8 mouse cellular contexts compared by ENCODE assay signal in genomic region chr5:129778348-129778995, GRCm38 (mm10). TPM values are rescaled to one million over a fixed set of nuclear protein-coding genes. Genes with fewer than 3 reads are reported as not detected.
A peak's percentile ranks its signal among the peaks of the same experiment; 100 is the strongest.
DNase-seq lines count a peak whose midpoint lies in the region; ATAC-seq and TF ChIP-seq lines count a peak whose summit lies in the region.

No protein-coding gene starts in this region.

- 38% methylated on average over 11 of the region's 11 CpGs for WGBS in kidney, embryonic 14.5 days
- 41% methylated on average over 11 of the region's 11 CpGs for WGBS in hindbrain, embryonic 16.5 days
- 41% methylated on average over 11 of the region's 11 CpGs for WGBS in midbrain, embryonic 16.5 days

- no peak for TF ChIP-seq CTCF in bone marrow macrophage, adult 2 months (IDR thresholded peaks at IDR 0.05; ENCODE audit: low read depth, low read length)

- peaks cover 4% of the 10 kb centered on the region; the same call in 1 of the 2 replicates for H3K36me3 ChIP-seq in kidney, embryonic 14.5 days (ENCODE audit: control insufficient read depth, insufficient read depth, low read length)
- no peaks in the 10 kb centered on the region for H3K36me3 ChIP-seq in hindbrain, embryonic 16.5 days (ENCODE audit: control insufficient read depth, insufficient read depth, low read length)
- no peaks in the 10 kb centered on the region for H3K36me3 ChIP-seq in midbrain, embryonic 16.5 days (ENCODE audit: control insufficient read depth, insufficient read depth, low read length)

- H3K9me3 ChIP-seq in kidney, embryonic 14.5 days (ENCODE audit: control insufficient read depth, low read length), result no peaks in the 10 kb centered on the region
- H3K9me3 ChIP-seq in hindbrain, embryonic 16.5 days (ENCODE audit: control insufficient read depth, low read length), result no peaks in the 10 kb centered on the region
- H3K9me3 ChIP-seq in midbrain, embryonic 16.5 days (replicated peaks; ENCODE audit: control insufficient read depth, low read length, poor library complexity, severe bottlenecking), result no peaks in the 10 kb centered on the region

- TF ChIP-seq POLR2A in bone marrow macrophage, adult 2 months (IDR thresholded peaks at IDR 0.05; ENCODE audit: borderline replicate concordance, low read depth, low read length), result no peak

- no peaks in the 10 kb centered on the region for H3K27me3 ChIP-seq in kidney, embryonic 14.5 days (ENCODE audit: control insufficient read depth, insufficient read depth, low read length)
- no peaks in the 10 kb centered on the region for H3K27me3 ChIP-seq in hindbrain, embryonic 16.5 days (replicated peaks; ENCODE audit: control insufficient read depth, insufficient read depth, low read length)
- no peaks in the 10 kb centered on the region for H3K27me3 ChIP-seq in midbrain, embryonic 16.5 days (ENCODE audit: control insufficient read depth, insufficient read depth, low read depth, low read length)

- H3K4me3 ChIP-seq in kidney, embryonic 14.5 days (ENCODE audit: low read length), result peak overlapping the region; percentile 56
- H3K4me3 ChIP-seq in bone marrow macrophage, adult 2 months (ENCODE audit: insufficient read depth, low read length), result peak overlapping the region; percentile 64
- peak overlapping the region; percentile 57 for H3K4me3 ChIP-seq in hindbrain, embryonic 16.5 days (ENCODE audit: low read length)
- peak overlapping the region; percentile 51 for H3K4me3 ChIP-seq in midbrain, embryonic 16.5 days (ENCODE audit: low read depth, low read length)

- peak overlapping the region; percentile 66 for H3K9ac ChIP-seq in kidney, embryonic 14.5 days (ENCODE audit: low read depth, low read length)
- peak overlapping the region; percentile 68 for H3K9ac ChIP-seq in hindbrain, embryonic 16.5 days (ENCODE audit: low read depth, low read length)
- H3K9ac ChIP-seq in midbrain, embryonic 16.5 days (ENCODE audit: low read depth, low read length), result peak overlapping the region; percentile 70

- DNase-seq in kidney, adult 9 months, result no peak
- no peak for DNase-seq in thymus, postnatal 4 days
- no peak for DNase-seq in spleen, adult 12 weeks (ENCODE audit: low spot score)
- DNase-seq in cerebellum, adult 11 months, result no peak

- peaks cover 4% of the 10 kb centered on the region for H3K4me1 ChIP-seq in kidney, embryonic 14.5 days (ENCODE audit: control insufficient read depth, insufficient read depth, low read length)
- H3K4me1 ChIP-seq in bone marrow macrophage, adult 2 months (ENCODE audit: control insufficient read depth, insufficient read depth, low read length), result peaks cover 5% of the 10 kb centered on the region
- H3K4me1 ChIP-seq in hindbrain, embryonic 16.5 days (ENCODE audit: control insufficient read depth, insufficient read depth, low read depth, low read length), result peaks cover 8% of the 10 kb centered on the region
- H3K4me1 ChIP-seq in midbrain, embryonic 16.5 days (ENCODE audit: control insufficient read depth, insufficient read depth, low read length), result peaks cover 10% of the 10 kb centered on the region

- no peak for ATAC-seq in kidney, embryonic 14.5 days (ENCODE audit: low FRiP score, low TSS enrichment)
- no peak for ATAC-seq in hindbrain, embryonic 16.5 days
- no peak for ATAC-seq in midbrain, embryonic 16.5 days

- H3K27ac ChIP-seq in kidney, embryonic 14.5 days (ENCODE audit: low read depth, low read length), result peak overlapping the region; percentile 71; the same call in 1 of the 2 replicates
- no peak overlapping the region for H3K27ac ChIP-seq in bone marrow macrophage, adult 2 months (ENCODE audit: insufficient read depth, low read depth, low read length)
- H3K27ac ChIP-seq in hindbrain, embryonic 16.5 days (ENCODE audit: low read depth, low read length), result no peak overlapping the region
- H3K27ac ChIP-seq in midbrain, embryonic 16.5 days (ENCODE audit: low read length), result no peak overlapping the region

- H3K4me2 ChIP-seq in kidney, embryonic 14.5 days (replicated peaks; ENCODE audit: low read depth, low read length), result peak overlapping the region; percentile 81
- peak overlapping the region; percentile 96 for H3K4me2 ChIP-seq in hindbrain, embryonic 16.5 days (ENCODE audit: low read length)
- H3K4me2 ChIP-seq in midbrain, embryonic 16.5 days (ENCODE audit: low read length), result peak overlapping the region; percentile 91

RNA-seq across cellular contexts. Expression of gene Psph, which starts 8.8 kb away (rescaled TPM):
- polyA plus RNA-seq in kidney, embryonic 14.5 days (2014; fragmentation: Nextera tagmentation; extraction: Ambion mirVana), result 61.9 and 68.2 TPM in 2 replicates
- 7.5 and 7.9 TPM in 2 replicates for polyA plus RNA-seq in bone marrow macrophage, adult 2 months (2012; ENCODE audit: insufficient read depth, insufficient read length, missing spikeins)
- polyA plus RNA-seq in hindbrain, embryonic 16.5 days (2015; fragmentation: Nextera tagmentation; extraction: Ambion mirVana), result 35.2 and 42.4 TPM in 2 replicates
- 31.1 TPM in 2 replicates for polyA plus RNA-seq in midbrain, embryonic 16.5 days (2015; fragmentation: Nextera tagmentation; extraction: Ambion mirVana)

RNA-seq across cellular contexts. Expression of gene Nipsnap2, which starts 53.6 kb away (rescaled TPM):
- polyA plus RNA-seq in kidney, embryonic 14.5 days (2014; fragmentation: Nextera tagmentation; extraction: Ambion mirVana), result 117 and 137 TPM in 2 replicates
- 42.7 and 46.1 TPM in 2 replicates for polyA plus RNA-seq in bone marrow macrophage, adult 2 months (2012; ENCODE audit: insufficient read depth, insufficient read length, missing spikeins)
- 96.4 and 98.7 TPM in 2 replicates for polyA plus RNA-seq in hindbrain, embryonic 16.5 days (2015; fragmentation: Nextera tagmentation; extraction: Ambion mirVana)
- 87.7 and 90.4 TPM in 2 replicates for polyA plus RNA-seq in midbrain, embryonic 16.5 days (2015; fragmentation: Nextera tagmentation; extraction: Ambion mirVana)
